ENCODE assay signal across 24 mouse cellular contexts in the genomic region with DNA sequence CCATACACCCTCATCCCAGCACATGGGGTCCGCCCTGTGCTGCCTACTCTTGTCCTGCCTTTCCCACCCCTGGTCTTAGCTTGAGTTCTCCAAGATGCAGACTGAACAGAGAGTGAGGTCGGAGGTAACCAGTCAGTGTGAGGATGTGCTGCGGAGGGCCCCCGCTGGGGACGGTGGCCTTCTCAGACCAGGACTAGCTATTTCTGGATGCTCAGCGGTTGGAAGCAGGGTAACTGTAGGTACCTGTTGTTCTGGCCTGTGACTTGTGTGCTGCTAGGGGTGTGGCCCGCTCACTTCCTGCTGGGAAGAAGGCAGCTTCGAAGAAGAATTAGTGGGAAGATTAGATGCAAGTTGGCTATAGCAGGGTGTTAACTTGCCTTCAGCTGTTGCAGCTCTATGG. TPM values are rescaled to one million over a fixed set of nuclear protein-coding genes. Genes with fewer than 3 reads are reported as not detected.
"Had no signal": no experiment of that assay in that cellular context is flagged by ENCODE, and none has a peak within 500 bp of the region (broad histone marks: within the 10 kb centered on the region; RNA-seq: fewer than 3 reads in every experiment).

No protein-coding gene starts in this region.

- H3K9me3 ChIP-seq: heart, embryonic 13.5 days; heart, embryonic 15.5 days; hindbrain, embryonic 13.5 days; hindbrain, embryonic 15.5 days; limb, embryonic 13.5 days; limb, embryonic 15.5 days; liver, embryonic 12.5 days had no signal

- H3K9ac ChIP-seq: heart, embryonic 13.5 days; heart, embryonic 15.5 days; hindbrain, embryonic 13.5 days; hindbrain, embryonic 15.5 days; limb, embryonic 13.5 days; limb, embryonic 15.5 days; liver, embryonic 12.5 days had no signal

- ATAC-seq: hindbrain, postnatal 0 days; intestine, embryonic 16.5 days; liver, embryonic 12.5 days had no signal

- DNase-seq: gastrocnemius, postnatal 14 days; gastrocnemius, postnatal 36 days; heart, adult 11 months; heart, adult 2 months; heart, postnatal 14 days; heart, postnatal 36 days; kidney, adult 11 months; kidney, adult 2 months; kidney, adult 9 months; kidney, postnatal 10 days; kidney, postnatal 25 days; kidney, postnatal 4 days had no signal

- H3K4me1 ChIP-seq: liver, embryonic 12.5 days had no signal

- H3K27ac ChIP-seq: heart, adult 2 months; heart, embryonic 13.5 days; heart, embryonic 15.5 days; hindbrain, embryonic 13.5 days; hindbrain, embryonic 15.5 days; hindbrain, postnatal 0 days; layer of hippocampus, adult 2 months; left cerebral cortex, adult 2 months; limb, embryonic 13.5 days; limb, embryonic 15.5 days; liver, embryonic 12.5 days had no signal

- H3K36me3 ChIP-seq: heart, embryonic 13.5 days; heart, embryonic 15.5 days; hindbrain, embryonic 13.5 days; hindbrain, embryonic 15.5 days; limb, embryonic 13.5 days; limb, embryonic 15.5 days; liver, embryonic 12.5 days had no signal

- H3K4me2 ChIP-seq: heart, embryonic 11.5 days; heart, embryonic 13.5 days; heart, embryonic 15.5 days; hindbrain, embryonic 13.5 days; hindbrain, embryonic 15.5 days; limb, embryonic 13.5 days; limb, embryonic 15.5 days; liver, embryonic 12.5 days had no signal

- H3K4me3 ChIP-seq: heart, adult 2 months; heart, embryonic 13.5 days; heart, embryonic 15.5 days; hindbrain, embryonic 13.5 days; hindbrain, embryonic 15.5 days; layer of hippocampus, adult 2 months; left cerebral cortex, adult 2 months; limb, embryonic 13.5 days; limb, embryonic 15.5 days; liver, embryonic 12.5 days had no signal

RNA-seq across cellular contexts. Expression of gene Nod2, which starts 38.1 kb away (rescaled TPM):
- polyA plus RNA-seq: hindbrain, embryonic 15.5 days had no signal
